Mouse (Mus musculus): ENCODE measurements around the gene B3gat1. TPM values are rescaled to one million over a fixed set of nuclear protein-coding genes. Genes with fewer than 3 reads are reported as not detected.

B3gat1 gene
- total and polyA plus RNA-seq, 2 experiments = not detected

DNA sequence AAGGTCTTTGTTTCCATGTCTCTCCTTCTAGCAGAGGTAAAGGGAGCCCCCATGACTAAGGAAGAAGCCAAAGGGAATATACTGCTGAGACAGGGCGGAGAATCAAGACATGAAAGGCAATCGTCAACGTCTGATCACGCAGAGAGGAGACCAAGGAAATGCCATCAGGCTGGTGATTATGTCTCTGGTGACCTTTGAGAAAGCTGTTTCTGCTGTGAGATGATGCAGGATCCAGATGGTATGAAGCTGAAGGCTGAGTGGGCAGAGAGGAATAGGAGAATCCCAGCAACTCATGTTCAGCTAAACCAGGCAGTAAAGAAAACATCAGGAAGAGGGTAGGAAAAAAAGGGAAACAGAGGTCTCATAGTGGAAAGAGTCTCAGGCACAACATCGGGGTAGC, 38.4 kb upstream of the B3gat1 start:
- no peaks in the 10 kb centered on the region for H3K79me2 ChIP-seq (ENCODE audit: control insufficient read depth, insufficient read depth, low read length)
- WGBS = 78% methylated on average over 5 of the region's 5 CpGs
- no peak overlapping the region for H3K27ac ChIP-seq (replicated peaks; ENCODE audit: insufficient read depth, low read depth, low read length)
- no peak overlapping the region for H3K4me3 ChIP-seq (ENCODE audit: insufficient read depth, low read depth, low read length)
- H3K9ac ChIP-seq (ENCODE audit: low read depth, low read length) = no peak overlapping the region
- no peak for TF ChIP-seq CTCF (IDR thresholded peaks at IDR 0.05; ENCODE audit: low read depth, low read length)
- TF ChIP-seq POLR2A (IDR thresholded peaks at IDR 0.05; ENCODE audit: extremely low read depth, insufficient read depth, low read length) = no peak
- no peaks in the 10 kb centered on the region for H3K4me1 ChIP-seq (ENCODE audit: control insufficient read depth, insufficient read depth, low read length)
- 0 out of 2 replicates have a peak, but pooled peaks cover 3% of the 10 kb centered on the region for H3K27me3 ChIP-seq (ENCODE audit: control insufficient read depth, insufficient read depth, low read length)
- DNase-seq (ENCODE audit: extremely low read depth, low read depth, low spot score) = no peak
- no peaks in the 10 kb centered on the region for H3K36me3 ChIP-seq (ENCODE audit: control insufficient read depth, insufficient read depth, low read length)

DNA sequence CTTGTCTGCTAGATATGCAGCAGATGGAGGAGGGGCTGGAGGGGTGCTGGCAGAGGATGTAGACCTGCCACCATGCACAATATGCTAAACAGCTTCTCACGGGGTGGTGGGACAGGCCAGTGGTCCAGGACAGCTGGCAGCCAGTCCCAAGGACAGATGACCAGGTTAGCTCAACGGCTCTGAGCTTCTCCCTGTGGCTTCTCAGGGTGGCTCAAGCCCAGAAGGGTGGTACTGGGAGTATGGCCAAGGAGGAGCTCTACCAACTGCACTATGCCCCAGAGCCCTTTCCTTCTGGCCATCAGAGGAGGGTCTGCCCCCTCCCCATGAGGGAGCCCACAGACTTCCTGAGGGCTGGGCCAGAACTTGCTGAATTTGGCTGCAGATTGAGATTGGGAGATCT, 35.2 kb upstream of the B3gat1 start:
- H3K36me3 ChIP-seq (ENCODE audit: control insufficient read depth, insufficient read depth, low read length) = no peaks in the 10 kb centered on the region
- no peaks in the 10 kb centered on the region for H3K79me2 ChIP-seq (ENCODE audit: control insufficient read depth, insufficient read depth, low read length)
- DNase-seq (ENCODE audit: extremely low read depth, low read depth, low spot score) = no peak
- WGBS = 68% methylated on average over 2 of the region's 2 CpGs
- 0 out of 2 replicates have a peak, but pooled peaks cover 3% of the 10 kb centered on the region for H3K27me3 ChIP-seq (ENCODE audit: control insufficient read depth, insufficient read depth, low read length)
- no peak overlapping the region for H3K9ac ChIP-seq (ENCODE audit: low read depth, low read length)
- no peak overlapping the region for H3K4me3 ChIP-seq (ENCODE audit: insufficient read depth, low read depth, low read length)
- no peaks in the 10 kb centered on the region for H3K4me1 ChIP-seq (ENCODE audit: control insufficient read depth, insufficient read depth, low read length)
- no peak for TF ChIP-seq CTCF (IDR thresholded peaks at IDR 0.05; ENCODE audit: low read depth, low read length)
- no peak for TF ChIP-seq POLR2A (IDR thresholded peaks at IDR 0.05; ENCODE audit: extremely low read depth, insufficient read depth, low read length)
- no peak overlapping the region for H3K27ac ChIP-seq (replicated peaks; ENCODE audit: insufficient read depth, low read depth, low read length)

DNA sequence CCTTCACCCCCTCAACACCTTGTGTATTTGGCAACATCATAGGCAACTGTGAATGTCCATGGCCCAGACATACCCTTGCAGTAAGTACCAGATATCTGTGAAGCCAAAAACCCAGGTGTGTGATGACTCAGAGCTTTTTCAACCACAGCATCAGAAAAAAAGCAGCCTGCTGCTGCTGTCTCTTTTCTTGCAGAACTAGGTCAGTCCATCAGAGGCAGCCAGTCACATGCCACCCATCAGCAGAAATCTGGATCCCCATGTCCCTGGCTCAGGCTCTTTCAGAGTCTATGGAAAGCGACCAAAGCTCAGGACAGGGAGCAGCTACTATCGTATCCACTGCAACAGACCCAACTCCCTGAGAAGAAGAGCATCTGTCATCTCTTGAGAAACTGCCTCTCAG, 33.2 kb upstream of the B3gat1 start:
- Histone ChIP-seq H3K4me1 (ENCODE audit: control insufficient read depth, insufficient read depth, low read length) (no peaks in the 10 kb centered on the region), H3K79me2 (ENCODE audit: control insufficient read depth, insufficient read depth, low read length) (no peaks in the 10 kb centered on the region), H3K36me3 (ENCODE audit: control insufficient read depth, insufficient read depth, low read length) (no peaks in the 10 kb centered on the region), H3K27me3 (ENCODE audit: control insufficient read depth, insufficient read depth, low read length) (0 out of 2 replicates have a peak, but pooled peaks cover 3% of the 10 kb centered on the region), H3K27ac (replicated peaks; ENCODE audit: insufficient read depth, low read depth, low read length) (no peak overlapping the region), H3K9ac (ENCODE audit: low read depth, low read length) (no peak overlapping the region), H3K4me3 (ENCODE audit: insufficient read depth, low read depth, low read length) (no peak overlapping the region)
- DNase-seq (ENCODE audit: extremely low read depth, low read depth, low spot score) = no peak
- no peak for TF ChIP-seq POLR2A (IDR thresholded peaks at IDR 0.05; ENCODE audit: extremely low read depth, insufficient read depth, low read length)
- no peak for TF ChIP-seq CTCF (IDR thresholded peaks at IDR 0.05; ENCODE audit: low read depth, low read length)
- 78% methylated on average over 2 of the region's 2 CpGs for WGBS

DNA sequence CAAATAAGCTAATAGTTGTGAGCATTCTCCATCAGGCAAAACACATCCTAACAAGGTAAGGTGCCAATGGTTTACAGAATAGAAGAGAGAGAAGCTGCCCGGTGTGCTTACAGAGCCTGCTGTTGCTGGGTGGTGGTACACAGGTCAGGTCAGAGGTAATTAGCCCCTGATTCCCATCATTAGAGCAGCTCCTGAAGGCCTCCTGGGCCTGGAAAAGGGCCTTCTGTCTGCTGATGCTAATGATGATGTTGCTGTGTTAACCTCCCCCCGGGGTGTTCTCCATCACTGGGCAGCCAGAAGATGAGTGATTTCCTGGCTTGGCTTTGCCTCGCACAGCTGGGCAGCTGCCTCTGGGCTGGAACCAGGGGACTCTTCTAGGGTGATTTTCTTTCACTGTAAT, 15.1 kb upstream of the B3gat1 start:
- H3K27me3 ChIP-seq (ENCODE audit: control insufficient read depth, insufficient read depth, low read length) = no peaks in the 10 kb centered on the region
- no peaks in the 10 kb centered on the region for H3K79me2 ChIP-seq (ENCODE audit: control insufficient read depth, insufficient read depth, low read length)
- 76% methylated on average over 3 of the region's 3 CpGs for WGBS
- no peak for TF ChIP-seq CTCF (IDR thresholded peaks at IDR 0.05; ENCODE audit: low read depth, low read length)
- no peak for TF ChIP-seq POLR2A (IDR thresholded peaks at IDR 0.05; ENCODE audit: extremely low read depth, insufficient read depth, low read length)
- DNase-seq (ENCODE audit: extremely low read depth, low read depth, low spot score) = no peak
- H3K36me3 ChIP-seq (ENCODE audit: control insufficient read depth, insufficient read depth, low read length) = no peaks in the 10 kb centered on the region
- no peak overlapping the region for H3K27ac ChIP-seq (replicated peaks; ENCODE audit: insufficient read depth, low read depth, low read length)
- no peak overlapping the region for H3K9ac ChIP-seq (ENCODE audit: low read depth, low read length)
- no peaks in the 10 kb centered on the region for H3K4me1 ChIP-seq (ENCODE audit: control insufficient read depth, insufficient read depth, low read length)
- no peak overlapping the region for H3K4me3 ChIP-seq (ENCODE audit: insufficient read depth, low read depth, low read length)

DNA sequence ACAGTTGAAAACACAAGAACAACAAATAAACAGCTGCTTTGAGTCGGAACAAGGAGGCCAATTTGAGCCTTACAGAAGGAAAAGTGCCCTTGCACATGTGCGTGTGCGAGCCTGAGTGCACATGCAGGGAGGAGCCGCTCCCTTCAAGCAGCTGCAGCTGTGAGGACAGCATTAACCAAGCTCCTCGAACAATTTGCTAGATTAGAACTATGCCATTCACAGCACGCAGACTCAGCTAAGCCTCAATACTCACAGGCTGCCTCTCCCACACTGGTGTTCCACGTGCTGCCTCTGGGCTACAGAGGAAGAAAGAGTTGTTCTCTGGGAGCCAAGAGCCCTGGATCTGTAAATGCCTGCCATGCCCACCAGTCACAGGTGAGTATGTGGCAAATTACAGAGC, 11.8 kb upstream of the B3gat1 start:
- Histone ChIP-seq H3K9ac (ENCODE audit: low read depth, low read length) (no peak overlapping the region), H3K27ac (replicated peaks; ENCODE audit: insufficient read depth, low read depth, low read length) (no peak overlapping the region), H3K27me3 (ENCODE audit: control insufficient read depth, insufficient read depth, low read length) (no peaks in the 10 kb centered on the region), H3K4me3 (ENCODE audit: insufficient read depth, low read depth, low read length) (no peak overlapping the region), H3K4me1 (ENCODE audit: control insufficient read depth, insufficient read depth, low read length) (no peaks in the 10 kb centered on the region), H3K79me2 (ENCODE audit: control insufficient read depth, insufficient read depth, low read length) (no peaks in the 10 kb centered on the region), H3K36me3 (ENCODE audit: control insufficient read depth, insufficient read depth, low read length) (no peaks in the 10 kb centered on the region)
- no peak for DNase-seq (ENCODE audit: extremely low read depth, low read depth, low spot score)
- TF ChIP-seq POLR2A (IDR thresholded peaks at IDR 0.05; ENCODE audit: extremely low read depth, insufficient read depth, low read length) (no peak), CTCF (IDR thresholded peaks at IDR 0.05; ENCODE audit: low read depth, low read length) (no peak)
- 73% methylated on average over 7 of the region's 7 CpGs for WGBS

DNA sequence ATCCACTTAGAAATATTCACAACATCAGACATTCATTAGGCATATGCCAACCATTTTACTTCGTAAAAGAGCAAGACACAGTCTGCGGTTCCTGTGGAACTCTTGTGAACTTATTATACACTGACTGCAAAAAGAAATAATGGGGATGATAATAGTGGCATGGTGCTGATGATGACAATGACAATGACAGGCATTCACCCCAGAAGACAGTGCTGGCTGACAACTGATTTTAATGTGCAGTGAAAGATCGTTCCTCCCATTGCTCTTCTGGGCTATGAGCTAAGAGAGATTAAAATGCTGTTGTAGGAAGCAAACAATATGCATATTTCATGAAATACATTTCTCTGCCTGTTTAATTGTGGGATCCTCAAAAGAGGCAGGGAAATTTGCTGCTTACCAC, 7.8 kb upstream of the B3gat1 start:
- DNase-seq (ENCODE audit: extremely low read depth, low read depth, low spot score) = no peak
- H3K79me2 ChIP-seq (ENCODE audit: control insufficient read depth, insufficient read depth, low read length) = no peaks in the 10 kb centered on the region
- H3K36me3 ChIP-seq (ENCODE audit: control insufficient read depth, insufficient read depth, low read length) = no peaks in the 10 kb centered on the region
- TF ChIP-seq CTCF (IDR thresholded peaks at IDR 0.05; ENCODE audit: low read depth, low read length) (no peak), POLR2A (IDR thresholded peaks at IDR 0.05; ENCODE audit: extremely low read depth, insufficient read depth, low read length) (no peak)
- H3K9ac ChIP-seq (ENCODE audit: low read depth, low read length) = no peak overlapping the region
- H3K27ac ChIP-seq (replicated peaks; ENCODE audit: insufficient read depth, low read depth, low read length) = no peak overlapping the region
- WGBS = 82% methylated on average over 3 of the region's 3 CpGs
- H3K4me3 ChIP-seq (ENCODE audit: insufficient read depth, low read depth, low read length) = no peak overlapping the region
- no peaks in the 10 kb centered on the region for H3K27me3 ChIP-seq (ENCODE audit: control insufficient read depth, insufficient read depth, low read length)
- no peaks in the 10 kb centered on the region for H3K4me1 ChIP-seq (ENCODE audit: control insufficient read depth, insufficient read depth, low read length)
